Mouse (Mus musculus) liver, adult 2 months (tissue): ENCODE results near the gene Dffa. TPM values are rescaled to one million over a fixed set of nuclear protein-coding genes. Genes with fewer than 3 reads are reported as not detected.

ENCODE experiments used
- DNase-seq: peaks from one replicate; pipeline ENCODE4 v3.0.0-alpha.2; 2011; ENCODE audit warnings: low read depth, low spot score; ENCODE audit errors: extremely low read depth
- H3K27ac ChIP-seq: fragments of 200-500 bp; replicated peaks from 2 replicates; pipeline ENCODE4 v1.5.1; 2012; ENCODE audit warnings: low read depth, mild to moderate bottlenecking, control low read depth, inconsistent platforms, low read length; ENCODE audit not compliant: insufficient read depth
- H3K27me3 ChIP-seq: fragments of 200-500 bp; 2 replicates; pipeline ENCODE4 v1.6.1; 2012; ENCODE audit warnings: mild to moderate bottlenecking, moderate library complexity, low read length, inconsistent platforms; ENCODE audit not compliant: control insufficient read depth, insufficient read depth
- H3K36me3 ChIP-seq: fragments of 200-500 bp; 2 replicates; pipeline ENCODE4 v1.6.1; 2012; ENCODE audit warnings: low read length, inconsistent platforms; ENCODE audit not compliant: control insufficient read depth, insufficient read depth
- H3K4me1 ChIP-seq: fragments of 200-500 bp; 2 replicates; pipeline ENCODE4 v1.6.1; 2011; ENCODE audit warnings: low read length; ENCODE audit not compliant: control insufficient read depth, insufficient read depth
- H3K4me3 ChIP-seq: fragments of 200-500 bp; 2 replicates; pipeline ENCODE4 v1.5.1; 2011; ENCODE audit warnings: low read depth, mild to moderate bottlenecking, control low read depth, low read length, moderate library complexity; ENCODE audit not compliant: insufficient read depth
- H3K79me2 ChIP-seq: fragments of 200-500 bp; 2 replicates; pipeline ENCODE4 v1.6.1; 2012; ENCODE audit warnings: inconsistent platforms, mild to moderate bottlenecking, low read length, moderate library complexity; ENCODE audit not compliant: control insufficient read depth, insufficient read depth
- H3K9ac ChIP-seq: fragments of 200-500 bp; 2 replicates; pipeline ENCODE4 v1.6.1; 2012; ENCODE audit warnings: low read depth, mild to moderate bottlenecking, control low read depth, inconsistent platforms, low read length
- CTCF ChIP-seq: fragments of 200-500 bp; IDR thresholded peaks from 2 replicates; pipeline ENCODE4 v1.5.1; 2011; ENCODE audit warnings: low read depth, low read length, control low read depth
- POLR2A ChIP-seq: fragments of 200-500 bp; IDR thresholded peaks from 2 replicates; pipeline ENCODE4 v1.6.1; 2011; ENCODE audit warnings: low read length, control low read depth; ENCODE audit not compliant: insufficient read depth; ENCODE audit errors: extremely low read depth
- WGBS: fragments of 180-500 bp; shearing (Covaris S2); methylation state at CpG from one replicate; pipeline ENCODE4 v1.1.7; 2018; 5-methylcytosine and 5-hydroxymethylcytosine counted together
- polyA plus RNA-seq: library from polyadenylated mRNA; depleted of rRNA; stranded (reverse); fragments of >200 nt; gene quantifications from 2 replicates; pipeline ENCODE4 v1.2.3, GENCODE M21; 2012
- total RNA-seq: library from RNA; depleted of rRNA; stranded (reverse); fragments of >200 nt; gene quantifications from 2 replicates; pipeline ENCODE4 v1.2.3, GENCODE M21; 2014

Dffa gene
- total and polyA plus RNA-seq, 2 experiments = 11.8 to 14.8 TPM

GRCm38 (mm10) chr4:149136116-149136850 lies 32.3 kb downstream of the Dffa start:
- no peak for TF ChIP-seq POLR2A
- no peaks in the 10 kb centered on the region for H3K36me3 ChIP-seq
- no peaks in the 10 kb centered on the region for H3K79me2 ChIP-seq
- no peak overlapping the region for H3K9ac ChIP-seq
- DNase-seq = no peak
- H3K27me3 ChIP-seq = no peaks in the 10 kb centered on the region
- H3K27ac ChIP-seq = no peak overlapping the region
- no peak overlapping the region for H3K4me3 ChIP-seq
- H3K4me1 ChIP-seq = peaks cover 3% of the 10 kb centered on the region
- 84% methylated on average over 18 of the region's 18 CpGs for WGBS

GRCm38 (mm10) chr4:149136982-149137770 lies 33.2 kb downstream of the Dffa start, which contains the start of gene Cenps:
TSS of gene Cenps (minus strand) at chr4:149137629.
- no peaks in the 10 kb centered on the region for H3K27me3 ChIP-seq
- H3K4me1 ChIP-seq = no peaks in the 10 kb centered on the region
- H3K36me3 ChIP-seq = no peaks in the 10 kb centered on the region
- peak; percentile 51 for DNase-seq
- TF ChIP-seq POLR2A (no peak), CTCF (peak; percentile 87)
- 3% methylated on average over 68 of the region's 68 CpGs for WGBS
- H3K9ac ChIP-seq = peak within 1 kb of the TSS; percentile 58
- no peak within 1 kb of the TSS for H3K27ac ChIP-seq
- peak within 1 kb of the TSS; percentile 73 for H3K4me3 ChIP-seq
- H3K79me2 ChIP-seq = no peaks in the 10 kb centered on the region

GRCm38 (mm10) chr4:149138515-149138914 lies 34.6 kb downstream of the Dffa start:
- no peaks in the 10 kb centered on the region for H3K79me2 ChIP-seq
- H3K4me1 ChIP-seq = no peaks in the 10 kb centered on the region
- 92% methylated on average over 8 of the region's 8 CpGs for WGBS
- no peak overlapping the region for H3K4me3 ChIP-seq
- no peak overlapping the region for H3K9ac ChIP-seq
- H3K36me3 ChIP-seq = no peaks in the 10 kb centered on the region
- TF ChIP-seq POLR2A (no peak), CTCF (no peak)
- H3K27me3 ChIP-seq = no peaks in the 10 kb centered on the region
- no peak for DNase-seq
- H3K27ac ChIP-seq = no peak overlapping the region

- Histone ChIP-seq H3K36me3 (no peaks in the 10 kb centered on the region), H3K4me3 (no peak overlapping the region), H3K27me3 (no peaks in the 10 kb centered on the region), H3K9ac (no peak overlapping the region), H3K79me2 (no peaks in the 10 kb centered on the region), H3K4me1 (peaks cover 5% of the 10 kb centered on the region; the same call in 1 of the 2 replicates), H3K27ac (no peak overlapping the region)
- no peak for TF ChIP-seq CTCF
- TF ChIP-seq POLR2A = no peak
- whole genome bisulfite sequencing = 24% methylated on average over 4 of the region's 4 CpGs
- no peak for DNase-seq
Measured at GRCm38 (mm10) chr4:149143594-149143993, 39.6 kb downstream of the Dffa start.

GRCm38 (mm10) chr4:149144459-149144858 lies 40.5 kb downstream of the Dffa start:
- WGBS = 1% methylated on average over 3 of the region's 3 CpGs
- no peak overlapping the region for H3K4me3 ChIP-seq
- peak; percentile 63 for DNase-seq
- no peaks in the 10 kb centered on the region for H3K27me3 ChIP-seq
- H3K27ac ChIP-seq = no peak overlapping the region
- TF ChIP-seq CTCF = peak; percentile 79
- TF ChIP-seq POLR2A = no peak
- no peaks in the 10 kb centered on the region for H3K36me3 ChIP-seq
- H3K79me2 ChIP-seq = no peaks in the 10 kb centered on the region
- peaks cover 10% of the 10 kb centered on the region for H3K4me1 ChIP-seq
- H3K9ac ChIP-seq = no peak overlapping the region
